Mouse (Mus musculus) brain, adult 2 months (tissue): ENCODE measurements around the gene Klhl22.

Experiments
- DNase-seq: peaks from one replicate; pipeline ENCODE4 v3.0.0; 2011; ENCODE audit warnings: low read depth, low spot score

Klhl22 gene

DNA sequence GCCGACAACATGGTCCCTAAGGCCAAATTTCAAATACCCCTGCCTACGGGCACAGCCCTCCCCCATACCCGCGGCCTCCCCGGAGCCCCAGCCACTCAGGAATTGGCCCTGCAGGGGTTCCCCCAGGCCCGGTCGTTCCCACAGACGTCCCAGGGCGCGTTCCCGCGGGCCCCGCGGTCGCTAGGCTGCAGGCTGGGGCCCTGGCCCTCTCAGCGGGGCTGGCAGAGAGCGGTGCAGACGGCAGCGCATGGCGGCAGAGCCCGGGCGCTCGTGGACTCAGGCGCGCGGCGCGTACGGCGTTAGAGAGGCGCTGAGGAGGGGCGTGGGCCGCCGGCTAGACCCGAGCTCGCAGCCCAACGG lies 73.9 kb downstream of the Klhl22 start:
- peak; percentile 67 for DNase-seq

DNA sequence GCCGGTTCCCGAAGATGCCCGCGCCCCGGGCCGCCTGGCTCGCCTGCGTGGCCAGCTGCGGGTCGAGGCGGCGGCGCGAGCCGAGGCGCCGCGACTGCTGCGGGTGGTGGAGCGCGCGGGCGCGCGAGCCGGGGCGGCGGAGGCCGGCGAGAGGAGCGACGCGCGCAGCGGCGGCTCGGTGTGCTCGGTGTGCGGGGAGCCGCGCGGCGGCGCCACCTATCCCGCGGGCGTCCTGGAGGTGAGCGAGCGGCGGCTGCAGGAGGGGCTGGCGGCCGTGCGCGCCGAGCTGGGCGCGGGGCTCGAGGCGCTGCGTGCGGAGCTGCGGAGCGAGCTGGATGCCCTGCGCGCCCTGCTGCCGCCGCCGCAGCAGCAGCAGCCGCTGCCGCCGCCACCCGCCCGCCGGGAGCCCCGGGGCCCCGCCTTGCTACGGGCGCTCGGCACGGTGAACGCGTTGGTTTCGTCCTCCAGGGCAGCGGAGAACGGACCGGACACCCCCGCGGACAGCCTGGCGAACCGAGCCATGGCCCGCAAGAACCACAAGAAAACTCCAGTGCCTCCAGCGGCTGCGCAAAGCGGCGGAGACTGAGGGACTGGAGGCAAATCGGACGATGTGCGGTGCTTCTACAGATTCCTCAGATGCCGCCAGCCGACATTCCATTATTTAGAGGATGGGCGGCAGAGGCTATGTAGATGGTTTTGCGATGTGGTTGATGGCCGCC lies 74.4 kb downstream of the Klhl22 start:
- DNase-seq, result peak; percentile 84

DNA sequence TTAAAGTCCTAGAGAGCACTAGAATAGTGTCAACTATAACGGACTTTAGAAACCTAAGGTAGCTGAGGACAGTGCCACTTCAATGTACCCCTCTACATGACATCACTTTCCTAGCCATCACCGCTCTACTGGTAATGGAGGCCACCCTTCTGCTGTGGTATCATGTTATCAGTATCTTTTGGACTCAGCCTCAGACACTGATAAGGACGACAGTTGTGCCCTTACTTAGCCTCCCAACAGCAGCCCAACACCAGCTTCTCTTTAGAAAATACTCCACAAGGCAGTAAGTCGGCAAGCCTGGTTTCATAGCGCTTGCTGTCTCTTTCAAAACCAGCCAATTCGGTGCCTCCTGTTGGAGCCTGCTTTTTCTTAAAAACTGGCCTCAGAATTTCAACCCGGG lies 75.1 kb downstream of the Klhl22 start:
- DNase-seq, result no peak

DNA sequence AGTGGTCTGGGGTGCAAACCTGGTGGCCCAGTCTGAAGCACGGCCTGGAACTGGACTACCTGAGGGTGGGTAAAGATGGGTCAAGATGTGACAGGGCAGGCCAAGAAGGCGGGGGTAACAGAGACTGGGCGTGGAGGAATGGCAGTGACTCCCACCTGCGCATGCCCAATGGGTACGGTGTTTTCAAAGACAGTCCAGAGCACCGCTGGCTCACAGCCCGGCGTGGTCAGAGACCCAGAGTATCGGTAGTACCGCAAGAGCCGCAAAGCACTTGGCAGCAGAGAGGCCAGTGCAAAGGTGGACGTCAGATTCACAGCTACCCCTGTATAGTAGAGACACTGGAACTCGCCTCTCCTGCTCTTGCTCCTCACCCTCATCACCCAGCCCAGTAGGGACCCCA lies 76.1 kb downstream of the Klhl22 start:
- DNase-seq, result no peak

DNA sequence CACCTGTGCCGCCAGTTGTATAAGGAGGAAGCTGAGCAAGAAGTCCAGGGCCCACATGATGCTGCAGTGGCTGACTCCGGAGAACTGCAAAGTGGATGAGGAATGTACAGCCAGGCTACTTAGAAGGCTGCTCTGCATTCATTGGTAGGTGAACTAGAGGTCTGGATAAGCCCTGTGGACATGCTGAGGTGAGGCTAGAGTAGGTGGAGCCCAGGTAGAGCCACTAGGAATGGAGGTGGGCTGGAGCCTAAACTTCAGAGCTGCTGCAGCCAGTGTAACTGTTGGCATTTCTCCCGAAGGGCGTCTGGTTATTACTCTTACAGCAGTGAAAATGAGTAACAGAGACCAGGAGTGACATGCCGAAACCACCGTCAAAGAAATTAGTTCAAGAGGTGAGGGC lies 78.6 kb downstream of the Klhl22 start, which contains the start of gene Car15:
Gene Car15 (minus strand): TSS at position 314 of the 400 bp plus-strand sequence.
- DNase-seq, result no peak

DNA sequence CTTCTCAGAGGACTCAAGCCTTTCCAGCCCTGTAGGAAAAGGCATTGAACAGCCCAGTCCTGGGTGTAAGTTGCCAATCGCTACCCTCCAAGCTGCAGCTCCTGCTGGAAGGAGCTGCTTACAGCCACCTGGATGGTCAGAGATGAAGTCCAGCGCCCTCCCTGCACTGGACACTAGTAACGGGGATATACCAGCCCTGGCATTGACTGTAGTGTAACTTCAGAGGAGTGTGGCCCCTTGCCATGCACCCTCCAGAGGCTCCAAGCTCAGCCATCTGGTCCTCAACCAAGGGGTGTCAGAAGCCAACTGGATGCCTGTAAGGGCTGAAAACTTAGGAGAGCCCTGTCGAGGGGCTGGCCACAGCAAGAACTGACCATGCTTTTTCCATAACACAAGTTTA lies 80.6 kb downstream of the Klhl22 start:
- peak; percentile 81 for DNase-seq

DNA sequence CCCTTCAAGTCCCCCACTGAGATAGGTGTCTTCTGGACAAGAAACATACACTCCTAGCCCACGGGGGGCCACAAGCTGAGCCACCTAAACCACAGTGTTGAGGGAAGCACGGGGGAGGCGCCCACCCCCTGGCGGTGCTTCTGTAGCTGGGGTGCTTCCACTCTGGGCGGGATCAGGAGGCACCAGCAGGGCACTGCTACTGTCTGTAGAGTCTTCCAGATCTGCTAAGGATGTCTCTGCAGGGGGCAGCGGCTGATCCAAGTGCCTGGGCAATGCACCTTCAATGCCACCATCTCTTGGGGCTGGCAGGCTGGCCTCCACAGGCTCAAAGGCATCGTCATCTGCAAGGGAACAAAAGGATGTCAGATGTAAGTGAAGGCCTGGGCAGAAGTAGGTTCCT lies 83.0 kb downstream of the Klhl22 start:
- peak; percentile 37 for DNase-seq
